Mouse (Mus musculus) bone marrow macrophage, adult 2 months (primary cell): ENCODE data around the gene Gm20716. TPM values are rescaled to one million over a fixed set of nuclear protein-coding genes. Genes with fewer than 3 reads are reported as not detected.
A peak's percentile ranks its signal among the peaks of the same experiment; 100 is the strongest.

Experiments
- H3K27ac ChIP-seq: 2 replicates; pipeline ENCODE4 v1.5.1; 2012; ENCODE audit warnings: low read depth, low read length; ENCODE audit not compliant: insufficient read depth
- H3K4me1 ChIP-seq: 2 replicates; pipeline ENCODE4 v1.6.1; 2012; ENCODE audit warnings: low read length; ENCODE audit not compliant: control insufficient read depth, insufficient read depth
- H3K4me3 ChIP-seq: 2 replicates; pipeline ENCODE4 v1.5.1; 2012; ENCODE audit warnings: mild to moderate bottlenecking, low read length, moderate library complexity; ENCODE audit not compliant: insufficient read depth
- CTCF ChIP-seq: IDR thresholded peaks from 2 replicates; pipeline ENCODE4 v1.5.1; 2012; ENCODE audit warnings: low read depth, mild to moderate bottlenecking, low read length, moderate library complexity
- POLR2A ChIP-seq: IDR thresholded peaks from 2 replicates; pipeline ENCODE4 v1.6.1; 2012; ENCODE audit warnings: mild to moderate bottlenecking, low read depth, low read length, borderline replicate concordance
- polyA plus RNA-seq: library from polyadenylated mRNA; stranded (reverse); fragments of >200 nt; gene quantifications from 2 replicates; pipeline ENCODE4 v1.2.4, GENCODE M21; 2012; ENCODE audit not compliant: missing spikeins, insufficient read depth, insufficient read length

Gm20716 gene
- polyA plus RNA-seq, 1 experiment = 35.3 TPM

DNA sequence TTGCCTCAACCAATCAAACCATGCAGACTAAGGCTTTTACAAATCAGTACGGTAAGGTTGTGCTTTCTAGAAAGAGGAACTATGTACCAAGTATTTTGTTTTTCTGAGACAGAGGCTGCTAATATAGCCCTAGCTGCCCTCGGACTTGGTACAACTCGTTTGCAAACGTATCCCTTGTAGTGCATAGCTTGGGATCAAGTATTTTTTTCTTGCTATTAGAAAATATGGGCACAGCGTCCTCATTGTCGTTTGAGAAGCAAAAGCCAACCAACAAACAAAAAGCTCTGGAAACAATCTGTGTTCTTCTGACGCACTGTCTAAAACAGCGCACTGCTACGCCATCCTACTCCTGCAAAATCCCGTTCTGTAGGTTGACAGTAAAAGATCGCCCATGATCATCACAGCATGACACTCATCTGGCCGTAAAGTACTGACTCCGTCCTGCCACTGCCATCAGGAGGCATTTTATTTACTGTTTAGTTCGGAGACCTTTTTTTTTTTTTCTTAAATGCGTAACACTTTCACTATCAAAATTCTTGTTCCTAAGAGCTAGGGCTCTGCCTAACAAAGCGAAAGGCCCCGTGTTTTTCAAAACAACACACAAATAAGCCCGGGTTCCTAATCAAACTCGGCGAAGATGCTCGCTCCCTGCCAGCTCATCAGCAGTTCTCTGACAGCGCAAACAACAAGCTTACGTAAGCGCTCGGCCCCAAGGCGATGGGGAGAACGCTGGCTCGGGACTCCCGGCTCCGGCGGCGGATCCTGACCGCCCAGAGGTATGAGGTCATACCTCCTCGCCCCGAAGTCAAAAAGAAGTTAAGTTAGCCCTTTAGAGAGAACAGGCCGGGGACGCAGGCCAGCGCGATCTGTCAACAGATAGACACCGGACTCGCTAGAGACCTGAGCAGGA lies 793 bp downstream of the Gm20716 start:
- H3K4me1 ChIP-seq = peaks cover 18% of the 10 kb centered on the region
- TF ChIP-seq CTCF (no peak), POLR2A (no peak)
- H3K4me3 ChIP-seq = peak overlapping the region; percentile 80
- peak overlapping the region; percentile 93 for H3K27ac ChIP-seq

DNA sequence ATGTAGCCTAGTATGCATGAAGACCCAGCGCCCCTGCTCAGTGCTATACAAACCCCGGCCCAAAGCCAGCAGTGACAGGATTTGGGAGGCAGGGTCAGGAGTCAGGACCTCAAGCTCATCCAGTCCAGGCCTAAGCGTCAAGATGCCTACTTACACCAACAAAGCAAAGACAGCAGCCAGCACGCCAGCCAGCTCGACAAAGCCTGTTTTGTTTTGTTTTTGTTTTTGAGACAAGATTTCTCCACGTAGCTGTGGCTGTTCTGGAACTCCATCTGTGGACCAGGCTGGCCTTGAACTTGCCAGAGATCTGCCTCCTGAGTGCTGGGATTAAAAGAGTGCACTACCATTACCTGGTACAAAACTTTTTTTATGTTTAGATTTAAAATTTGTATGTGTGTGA lies 6.8 kb downstream of the Gm20716 start:
- Histone ChIP-seq H3K4me1 (peaks cover 8% of the 10 kb centered on the region), H3K27ac (no peak overlapping the region), H3K4me3 (no peak overlapping the region)
- TF ChIP-seq POLR2A (no peak), CTCF (no peak)

DNA sequence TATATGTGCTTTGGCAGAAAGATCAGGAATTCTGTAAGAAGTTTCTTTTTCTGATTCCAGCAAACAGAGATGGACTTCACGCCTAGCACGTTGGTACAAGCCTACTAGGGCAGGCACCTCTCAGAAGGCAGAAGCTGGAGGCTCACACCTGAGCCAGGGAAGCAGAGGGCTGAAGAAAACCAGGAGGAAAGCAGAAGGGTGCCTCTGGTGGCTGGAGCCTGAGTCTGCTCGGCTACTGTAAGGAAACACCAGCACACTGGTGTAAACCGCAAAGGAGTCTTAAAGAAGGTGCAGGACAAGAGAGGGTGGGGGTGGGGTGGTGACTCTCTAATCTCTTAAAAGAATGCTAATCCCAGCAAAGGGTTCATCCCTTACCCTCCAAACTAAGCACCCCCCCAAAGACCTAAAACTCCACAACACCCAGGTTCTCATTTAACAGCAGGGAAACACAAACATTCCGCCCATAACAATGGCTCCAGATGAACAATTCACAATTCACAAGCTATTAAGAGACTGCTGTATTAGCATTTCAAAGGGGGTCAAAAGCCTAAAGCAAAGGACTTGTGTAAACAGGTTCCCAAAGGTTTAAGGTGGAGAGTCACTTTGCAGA lies 16.3 kb downstream of the Gm20716 start:
- no peak overlapping the region for H3K27ac ChIP-seq
- no peak overlapping the region for H3K4me3 ChIP-seq
- no peak for TF ChIP-seq CTCF
- TF ChIP-seq POLR2A = no peak
- no peaks in the 10 kb centered on the region for H3K4me1 ChIP-seq

DNA sequence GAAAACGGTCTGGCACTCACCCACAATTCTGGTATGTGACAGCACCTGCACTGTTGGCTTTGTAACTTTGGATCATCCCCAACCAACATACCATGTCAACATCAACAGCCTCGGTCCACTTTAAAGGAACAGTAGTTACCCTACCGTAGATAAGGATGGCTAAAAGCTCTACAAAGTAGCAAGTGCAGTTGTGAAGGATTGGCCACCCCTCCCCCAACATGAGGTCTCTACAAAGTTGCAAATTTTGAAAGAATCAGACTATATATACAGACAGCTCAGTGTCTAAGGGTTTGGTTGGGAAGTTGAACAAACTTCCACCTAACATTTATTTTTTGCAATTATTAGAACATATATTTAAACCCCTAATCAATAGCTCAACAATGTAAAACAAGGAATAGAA lies 22.3 kb downstream of the Gm20716 start:
- TF ChIP-seq CTCF (no peak), POLR2A (no peak)
- Histone ChIP-seq H3K4me3 (no peak overlapping the region), H3K27ac (peak overlapping the region; percentile 80), H3K4me1 (peaks cover 12% of the 10 kb centered on the region)

DNA sequence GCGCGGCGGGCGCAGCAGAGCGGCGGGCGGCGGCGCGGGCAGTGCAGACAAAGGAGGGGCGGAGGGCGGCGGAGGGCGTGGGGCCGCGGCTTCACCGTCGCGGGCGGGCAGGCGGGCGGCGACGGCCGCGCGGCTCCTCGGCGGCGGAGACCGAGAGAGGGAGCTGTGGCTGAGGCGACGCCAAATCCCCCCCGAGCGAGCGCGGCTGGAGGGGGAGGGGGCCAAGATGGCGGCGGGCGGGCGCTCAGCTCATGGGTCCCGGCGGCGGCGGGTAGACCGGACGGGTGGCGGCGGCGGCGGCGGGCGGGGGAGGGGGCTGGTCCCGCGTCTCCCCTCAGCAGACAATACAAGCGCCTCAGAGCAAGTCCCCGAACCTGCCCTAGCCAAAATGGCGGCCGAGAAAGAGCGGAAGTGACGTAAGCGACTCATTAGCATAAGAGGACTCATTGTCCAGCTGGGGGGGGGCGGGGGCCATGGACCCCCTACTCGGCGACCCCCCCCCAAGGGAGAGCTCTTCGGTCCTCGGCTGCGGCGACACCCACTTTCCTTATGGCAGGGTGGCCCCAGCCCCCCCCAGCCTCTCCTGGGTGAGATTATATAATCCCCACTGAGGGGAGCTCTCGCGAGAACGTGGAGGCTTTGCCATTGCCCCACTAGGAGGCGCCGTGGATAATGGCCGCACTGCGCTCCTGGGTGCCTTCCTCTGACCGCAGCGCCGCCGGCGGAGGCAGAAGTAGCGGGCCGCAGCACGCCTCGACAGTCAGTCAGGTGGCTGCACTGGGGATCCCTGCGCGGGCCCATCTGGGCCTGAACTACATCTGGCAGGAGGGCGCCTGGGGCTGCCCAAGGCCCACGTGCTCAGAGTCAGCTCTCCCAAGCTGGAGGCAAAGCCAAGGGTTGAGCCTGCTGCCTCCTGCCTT lies 23.2 kb downstream of the Gm20716 start, which contains the start of gene Adnp:
Adnp (minus strand) TSS at position 388 of the 920 bp plus-strand sequence.
- H3K4me3 ChIP-seq = peak within 1 kb of the TSS; percentile 91
- no peak for TF ChIP-seq POLR2A
- TF ChIP-seq CTCF = no peak
- H3K4me1 ChIP-seq = peaks cover 12% of the 10 kb centered on the region
- H3K27ac ChIP-seq = peak within 1 kb of the TSS; percentile 80

DNA sequence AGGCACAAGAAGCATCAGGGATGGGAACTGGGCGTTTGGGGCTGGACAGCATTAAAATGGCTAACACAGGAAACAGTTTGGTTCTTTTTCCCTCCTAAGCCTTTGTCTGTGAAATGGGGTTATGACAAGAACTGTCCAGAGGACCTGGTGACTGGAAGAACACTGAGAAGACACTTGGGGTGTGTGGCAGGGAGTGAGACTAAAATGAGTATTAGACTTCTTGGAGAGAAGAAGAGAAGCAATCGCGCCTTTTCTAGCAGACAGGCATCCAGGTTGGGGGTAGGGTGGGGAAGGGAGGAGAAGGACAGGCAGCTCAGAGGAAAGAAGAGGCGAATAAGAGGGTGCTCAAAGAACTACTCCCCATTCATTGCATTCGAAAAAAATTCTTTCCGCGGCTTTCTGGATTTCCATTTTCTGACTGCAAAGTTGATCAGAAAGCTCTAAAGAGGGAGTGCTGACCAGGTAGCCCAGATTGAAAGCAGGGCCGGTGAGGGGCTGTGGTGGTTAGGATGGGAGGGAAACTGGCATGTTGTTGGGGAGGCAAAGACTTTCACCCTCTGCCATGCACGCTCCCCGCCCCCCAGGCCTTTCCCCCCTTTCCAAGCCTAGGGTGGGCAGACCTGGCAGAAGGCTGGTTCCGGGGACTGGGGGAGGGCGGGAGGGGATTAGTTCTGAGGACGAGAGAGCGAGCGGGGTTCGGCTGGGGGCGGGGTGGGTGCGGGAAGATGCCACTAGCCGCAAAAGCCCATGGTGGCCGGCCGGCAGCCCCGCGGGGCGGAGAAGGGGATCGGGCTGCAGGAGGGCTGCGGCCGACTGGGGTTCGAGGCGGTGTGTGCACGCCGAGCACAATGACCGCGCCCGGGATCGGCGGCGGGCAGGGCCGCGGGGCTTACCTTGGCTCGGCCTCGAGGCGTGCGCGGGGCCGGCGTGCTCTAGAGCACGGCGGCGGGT lies 24.2 kb downstream of the Gm20716 start:
- peaks cover 16% of the 10 kb centered on the region for H3K4me1 ChIP-seq
- peak overlapping the region; percentile 80 for H3K27ac ChIP-seq
- peak overlapping the region; percentile 91 for H3K4me3 ChIP-seq
- no peak for TF ChIP-seq POLR2A
- no peak for TF ChIP-seq CTCF

DNA sequence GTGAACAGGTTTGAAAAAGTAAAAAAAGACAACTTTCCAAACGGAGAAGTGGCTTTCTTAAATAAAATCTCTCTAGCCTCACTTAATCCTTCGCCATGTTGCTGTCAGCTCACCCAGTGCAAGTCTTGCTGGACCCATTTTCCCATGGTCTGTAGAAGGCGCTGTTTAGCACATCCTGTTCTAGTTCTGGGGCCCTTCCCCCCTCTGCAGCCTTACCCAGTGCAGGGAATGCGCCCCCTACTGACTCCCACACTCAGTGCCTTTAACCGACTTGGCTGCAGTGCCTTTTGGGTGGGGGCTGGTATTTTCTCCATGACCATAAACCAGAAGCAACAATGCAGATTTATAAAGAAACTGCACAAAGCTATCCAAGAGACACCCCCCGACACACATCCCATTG lies 24.9 kb downstream of the Gm20716 start:
- peaks cover 18% of the 10 kb centered on the region for H3K4me1 ChIP-seq
- H3K27ac ChIP-seq = peak overlapping the region; percentile 12; the same call in 1 of the 2 replicates
- TF ChIP-seq CTCF = peak; percentile 86
- TF ChIP-seq POLR2A = no peak
- peak overlapping the region; percentile 91 for H3K4me3 ChIP-seq

DNA sequence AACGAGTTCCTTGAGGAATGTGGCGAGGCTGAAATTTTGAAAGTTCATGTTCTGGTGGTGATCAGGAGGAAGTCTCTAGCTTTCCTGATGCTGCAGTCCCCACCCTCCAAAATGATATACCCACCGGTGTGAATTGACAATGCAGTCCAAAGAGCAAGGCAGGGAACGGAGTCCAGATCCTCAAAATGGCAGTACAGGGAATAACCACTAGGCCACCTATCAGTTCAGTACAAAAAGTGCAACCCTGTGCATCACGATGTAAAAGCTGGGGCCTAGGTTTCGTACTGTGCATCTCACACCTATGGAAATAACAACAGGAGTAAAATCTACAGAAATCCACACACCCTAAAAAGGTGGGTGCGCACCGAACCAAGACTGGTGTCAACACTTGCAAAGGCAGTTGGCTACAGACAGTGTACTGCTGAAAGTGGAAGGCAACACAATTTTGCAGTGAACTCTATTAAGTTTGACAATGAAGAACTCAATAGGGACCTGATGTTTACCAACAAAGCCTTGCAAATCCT lies 25.6 kb downstream of the Gm20716 start:
- Histone ChIP-seq H3K4me1 (peaks cover 18% of the 10 kb centered on the region), H3K4me3 (peak overlapping the region; percentile 91; the same call in 1 of the 2 replicates)

More for the DNA sequence above, 25.6 kb downstream of the Gm20716 start:
- TF ChIP-seq CTCF (no peak), POLR2A (no peak)
- H3K27ac ChIP-seq = no peak overlapping the region
